Mouse (Mus musculus): ENCODE measurements around the gene Gm49387.

DNA sequence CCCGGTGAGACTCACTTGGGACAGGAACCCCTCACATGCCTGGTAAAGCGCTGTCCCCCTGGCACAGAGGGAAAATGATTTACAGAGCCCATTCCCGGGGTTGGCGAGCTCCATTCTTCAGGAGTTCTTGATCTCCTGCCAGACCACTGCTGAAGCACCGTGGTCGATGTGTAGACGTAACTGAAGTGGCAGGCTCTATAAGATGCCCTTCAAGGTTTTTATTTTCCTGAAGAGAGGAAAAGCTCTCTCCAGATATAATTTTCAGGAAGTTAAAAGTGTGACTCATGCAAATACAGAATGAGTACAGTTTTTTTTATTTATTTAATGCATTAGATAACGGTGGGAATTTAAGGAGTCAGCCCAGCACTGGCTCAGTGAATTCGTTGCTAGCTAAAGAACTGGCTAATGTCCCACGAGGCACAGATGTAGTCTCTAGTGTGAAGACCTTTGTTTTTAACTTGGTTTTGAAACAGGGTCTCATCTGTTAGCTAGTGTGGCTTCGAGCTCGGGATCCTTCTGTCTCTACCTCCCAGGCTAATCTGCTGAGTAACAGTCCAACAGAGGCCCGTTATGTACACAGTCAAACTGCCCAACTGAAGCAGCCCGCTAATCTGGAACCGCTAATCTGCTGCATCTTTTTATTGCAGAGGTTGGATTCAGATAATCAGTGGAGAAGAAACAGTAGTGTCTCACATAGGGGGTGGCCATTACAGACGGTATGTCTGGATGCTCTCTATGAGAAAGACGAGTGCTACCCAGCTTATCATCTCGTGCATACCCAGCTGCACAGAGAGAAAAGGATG lies 23.6 kb upstream of the Gm49387 start:
- TF ChIP-seq CTCF (IDR thresholded peaks at IDR 0.05; ENCODE audit: low read depth, low read length) (no peak), GATA1 (IDR thresholded peaks at IDR 0.05; ENCODE audit: borderline replicate concordance, low read length) (no peak), POLR2AphosphoS5 (IDR thresholded peaks at IDR 0.05; ENCODE audit: insufficient replicate concordance, low read depth, low read length) (no peak), GATA2 (IDR thresholded peaks at IDR 0.05; ENCODE audit: borderline replicate concordance, low read depth, low read length) (no peak), TAL1 (conservative IDR thresholded peaks at IDR 0.05; ENCODE audit: low read depth, low read length) (no peak)

Measured in G1E (cell line).